Mouse (Mus musculus): ENCODE results near the gene Usp21. TPM values are rescaled to one million over a fixed set of nuclear protein-coding genes. Genes with fewer than 3 reads are reported as not detected.
"Not testable (repeated sequence)": the region's sequence is repeated elsewhere in the genome, so short reads cannot be mapped to it uniquely, and the experiment has no call there.

Gene Usp21
- polyA plus RNA-seq, 1 experiment from 2014 or later = 57.2 TPM

DNA sequence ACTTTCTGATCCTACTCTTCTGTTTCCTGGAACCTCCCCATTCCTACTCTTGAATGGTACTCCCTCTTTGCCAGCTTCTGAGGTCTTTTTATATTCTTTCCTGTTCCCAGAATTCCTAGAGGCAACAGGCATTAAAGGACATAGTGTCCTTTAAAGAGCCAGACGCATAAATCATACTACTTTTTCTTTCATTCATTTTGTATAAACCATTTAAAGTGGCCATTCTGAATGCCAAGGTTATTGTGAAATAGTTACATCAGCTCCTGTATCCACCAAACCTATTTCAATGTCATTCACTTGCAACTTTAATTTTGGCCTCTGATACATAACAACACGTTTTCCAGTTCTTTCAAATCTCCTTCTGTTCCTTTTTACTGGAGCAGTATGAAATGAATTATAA, 21.5 kb upstream of the Usp21 start:
- Histone ChIP-seq H3K27ac (no peak overlapping the region), H3K9me3 (no peaks in the 10 kb centered on the region), H3K4me1 (replicated peaks) (no peaks in the 10 kb centered on the region), H3K9ac (no peak overlapping the region), H3K4me2 (replicated peaks) (no peak overlapping the region), H3K27me3 (replicated peaks) (no peaks in the 10 kb centered on the region), H3K4me3 (replicated peaks) (no peak overlapping the region), H3K36me3 (no peaks in the 10 kb centered on the region)
- ATAC-seq = no peak
- WGBS = 67% methylated on average over 2 of the region's 2 CpGs

- 74% methylated on average over 5 of the region's 5 CpGs for WGBS
These were observed 18.4 kb upstream of the Usp21 start for GRCm38 (mm10) chr1:171306157-171306556.

GRCm38 (mm10) chr1:171298226-171298625, 10.4 kb upstream of the Usp21 start:
- WGBS = 55% methylated on average over 3 of the region's 3 CpGs
- Histone ChIP-seq H3K4me1 (replicated peaks) (peaks cover 3% of the 10 kb centered on the region; the same call in 1 of the 2 replicates), H3K4me2 (replicated peaks) (no peak overlapping the region), H3K27me3 (replicated peaks) (no peaks in the 10 kb centered on the region), H3K9me3 (no peaks in the 10 kb centered on the region), H3K4me3 (replicated peaks) (no peak overlapping the region), H3K36me3 (no peaks in the 10 kb centered on the region), H3K27ac (no peak overlapping the region), H3K9ac (no peak overlapping the region)
- no peak for ATAC-seq

More at GRCm38 (mm10) chr1:171306157-171306556, 18.4 kb upstream of the Usp21 start:
- H3K27ac ChIP-seq; H3K9ac ChIP-seq; H3K9me3 ChIP-seq; ATAC-seq; H3K36me3 ChIP-seq; H3K4me2 ChIP-seq (replicated peaks); H3K4me3 ChIP-seq (replicated peaks); H3K27me3 ChIP-seq (replicated peaks); H3K4me1 ChIP-seq (replicated peaks): not testable (repeated sequence)

GRCm38 (mm10) chr1:171295063-171295402, 7.2 kb upstream of the Usp21 start:
- WGBS = 13% methylated on average over 3 of the region's 3 CpGs
- H3K4me1 ChIP-seq (replicated peaks) = peaks cover 3% of the 10 kb centered on the region; the same call in 1 of the 2 replicates
- ATAC-seq = peak; percentile 26

GRCm38 (mm10) chr1:171294298-171295062, 6.7 kb upstream of the Usp21 start, which contains the start of gene Ufc1:
Gene Ufc1 (minus strand): TSS chr1:171295024.
- Histone ChIP-seq H3K4me2 (replicated peaks) (peak within 1 kb of the TSS; percentile 66), H3K36me3 (peaks cover 6% of the 10 kb centered on the region; the same call in 1 of the 2 replicates), H3K9ac (peak within 1 kb of the TSS; percentile 78), H3K27ac (peak within 1 kb of the TSS; percentile 97), H3K4me1 (replicated peaks) (peaks cover 3% of the 10 kb centered on the region; the same call in 1 of the 2 replicates), H3K9me3 (no peaks in the 10 kb centered on the region), H3K4me3 (replicated peaks) (peak within 1 kb of the TSS; percentile 71), H3K27me3 (replicated peaks) (no peaks in the 10 kb centered on the region)
- under 1% methylated on average over 42 of the region's 42 CpGs for WGBS
- ATAC-seq = peak; percentile 90

More at GRCm38 (mm10) chr1:171295063-171295402, 7.2 kb upstream of the Usp21 start:
- H3K9ac ChIP-seq = no peak overlapping the region
- peak overlapping the region; percentile 66 for H3K4me2 ChIP-seq (replicated peaks)
- H3K4me3 ChIP-seq (replicated peaks) = peak overlapping the region; percentile 71
- H3K9me3 ChIP-seq = no peaks in the 10 kb centered on the region
- peaks cover under 1% of the 10 kb centered on the region; the same call in 1 of the 2 replicates for H3K36me3 ChIP-seq
- H3K27ac ChIP-seq = peak overlapping the region; percentile 97
- H3K27me3 ChIP-seq (replicated peaks) = no peaks in the 10 kb centered on the region

DNA sequence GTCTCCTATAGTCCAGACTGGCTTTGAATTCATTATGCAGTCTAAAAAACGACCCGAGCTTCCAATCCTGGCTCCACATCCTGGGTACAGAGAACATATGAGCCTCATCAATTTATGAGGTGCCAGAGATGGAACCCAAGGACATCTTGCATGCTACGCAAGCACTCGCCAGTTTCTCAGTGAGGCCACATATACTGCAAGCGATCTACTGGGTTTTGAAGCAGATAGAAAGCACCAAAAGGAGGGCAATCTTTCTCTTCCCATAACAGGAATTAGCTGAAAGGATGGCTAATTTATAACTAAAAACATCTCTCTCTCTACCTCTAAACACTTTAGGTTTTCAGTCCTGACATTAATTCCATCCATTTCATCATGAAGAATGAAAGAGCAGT, 6.1 kb upstream of the Usp21 start:
- Histone ChIP-seq H3K4me2 (replicated peaks) (peak overlapping the region; percentile 66), H3K36me3 (peaks cover 10% of the 10 kb centered on the region; the same call in 1 of the 2 replicates), H3K4me1 (replicated peaks) (peaks cover 3% of the 10 kb centered on the region; the same call in 1 of the 2 replicates), H3K9me3 (no peaks in the 10 kb centered on the region), H3K27me3 (replicated peaks) (no peaks in the 10 kb centered on the region), H3K9ac (peak overlapping the region; percentile 78), H3K4me3 (replicated peaks) (peak overlapping the region; percentile 71), H3K27ac (peak overlapping the region; percentile 97; the same call in 1 of the 2 replicates)
- 33% methylated on average over 5 of the region's 5 CpGs for WGBS
- ATAC-seq = no peak

GRCm38 (mm10) chr1:171293351-171293750, 5.6 kb upstream of the Usp21 start:
- Histone ChIP-seq H3K36me3 (peaks cover 15% of the 10 kb centered on the region; the same call in 1 of the 2 replicates), H3K27ac (no peak overlapping the region), H3K4me2 (replicated peaks) (peak overlapping the region; percentile 66), H3K4me3 (replicated peaks) (no peak overlapping the region), H3K9ac (no peak overlapping the region), H3K27me3 (replicated peaks) (no peaks in the 10 kb centered on the region), H3K4me1 (replicated peaks) (peaks cover 3% of the 10 kb centered on the region; the same call in 1 of the 2 replicates), H3K9me3 (no peaks in the 10 kb centered on the region)
- WGBS = 84% methylated on average over 3 of the region's 3 CpGs
- ATAC-seq = no peak

DNA sequence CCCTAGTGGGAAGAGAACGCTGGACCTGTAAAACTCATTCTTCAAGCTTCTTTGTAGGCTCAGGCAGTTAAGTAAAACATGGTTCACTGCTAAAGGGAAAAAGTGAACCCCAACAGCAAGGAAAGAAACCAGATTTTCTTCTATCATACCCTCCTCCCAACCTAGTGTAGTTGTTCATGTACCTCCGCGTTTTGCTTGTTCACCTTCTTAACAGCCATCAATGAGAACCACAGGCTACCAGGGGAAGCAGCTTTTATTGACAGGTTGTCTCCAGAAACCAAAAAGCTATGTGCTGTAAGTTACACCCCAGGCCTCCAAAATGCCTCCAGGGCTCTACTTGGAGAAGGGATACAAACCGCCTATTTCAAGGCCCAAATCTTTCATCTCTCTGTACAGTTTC, 537 bp upstream of the Usp21 start:
- Histone ChIP-seq H3K4me2 (replicated peaks) (peak overlapping the region; percentile 81), H3K36me3 (peaks cover 25% of the 10 kb centered on the region; the same call in 1 of the 2 replicates), H3K9ac (no peak overlapping the region), H3K27me3 (replicated peaks) (no peaks in the 10 kb centered on the region), H3K27ac (peak overlapping the region; percentile 18; the same call in 1 of the 2 replicates), H3K4me3 (replicated peaks) (peak overlapping the region; percentile 99; the same call in 1 of the 2 replicates), H3K4me1 (replicated peaks) (peaks cover 16% of the 10 kb centered on the region), H3K9me3 (no peaks in the 10 kb centered on the region)
- no peak for ATAC-seq
- WGBS = 65% methylated on average over 4 of the region's 4 CpGs

GRCm38 (mm10) chr1:171286517-171286916, 1.3 kb downstream of the Usp21 start:
- Histone ChIP-seq H3K27ac (no peak overlapping the region), H3K4me2 (replicated peaks) (peak overlapping the region; percentile 81; the same call in 1 of the 2 replicates), H3K36me3 (peaks cover 32% of the 10 kb centered on the region), H3K9me3 (no peaks in the 10 kb centered on the region), H3K27me3 (replicated peaks) (no peaks in the 10 kb centered on the region), H3K9ac (peak overlapping the region; percentile 2; the same call in 1 of the 2 replicates), H3K4me3 (replicated peaks) (peak overlapping the region; percentile 99; the same call in 1 of the 2 replicates), H3K4me1 (replicated peaks) (peaks cover 22% of the 10 kb centered on the region)
- no peak for ATAC-seq
- WGBS = 87% methylated on average over 19 of the region's 19 CpGs

- 87% methylated on average over 20 of the region's 20 CpGs for WGBS
- H3K4me1 ChIP-seq (replicated peaks) = peaks cover 26% of the 10 kb centered on the region
- ATAC-seq = no peak
- H3K4me2 ChIP-seq (replicated peaks) = peak overlapping the region; percentile 6; the same call in 1 of the 2 replicates
- peaks cover 32% of the 10 kb centered on the region for H3K36me3 ChIP-seq
- H3K4me3 ChIP-seq (replicated peaks) = no peak overlapping the region
- H3K27ac ChIP-seq = 0 out of 2 replicates have a peak overlapping the region, but pooled peaks have one; percentile 3
- no peaks in the 10 kb centered on the region for H3K27me3 ChIP-seq (replicated peaks)
- H3K9me3 ChIP-seq = no peaks in the 10 kb centered on the region
- no peak overlapping the region for H3K9ac ChIP-seq
These were observed 2.5 kb downstream of the Usp21 start for GRCm38 (mm10) chr1:171285096-171285892.

DNA sequence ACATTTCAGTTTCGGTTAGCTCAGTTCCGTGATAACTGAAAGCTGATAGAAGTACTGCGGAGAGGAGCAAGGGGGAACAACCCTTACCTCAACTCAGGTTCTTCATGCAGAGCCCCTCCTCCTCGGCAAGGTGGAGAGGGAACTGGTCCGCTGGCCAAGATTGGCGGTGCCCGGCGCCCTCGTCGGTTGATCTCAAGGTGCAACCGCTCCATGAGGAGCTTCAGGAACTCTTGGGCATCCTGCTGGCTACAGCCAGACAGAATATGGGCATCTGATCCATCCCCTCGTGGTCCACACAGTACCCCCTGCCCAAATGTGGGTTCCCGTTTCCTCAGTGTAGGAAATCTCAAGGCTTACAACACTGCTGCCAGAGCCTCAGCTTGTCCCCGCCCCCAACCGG, 3.3 kb downstream of the Usp21 start:
- Histone ChIP-seq H3K36me3 (peaks cover 27% of the 10 kb centered on the region), H3K27me3 (replicated peaks) (no peaks in the 10 kb centered on the region), H3K9me3 (no peaks in the 10 kb centered on the region), H3K27ac (no peak overlapping the region), H3K4me1 (replicated peaks) (peaks cover 33% of the 10 kb centered on the region), H3K4me3 (replicated peaks) (no peak overlapping the region), H3K4me2 (replicated peaks) (peak overlapping the region; percentile 6; the same call in 1 of the 2 replicates), H3K9ac (no peak overlapping the region)
- WGBS = 91% methylated on average over 15 of the region's 15 CpGs
- no peak for ATAC-seq

Measured in intestine, embryonic 15.5 days (tissue).